Mouse (Mus musculus) naive thymus-derived CD4-positive, alpha-beta T cell, adult 2 months (primary cell): ENCODE results near the gene Plpp1.

Experiments
- DNase-seq: peaks from one replicate; pipeline ENCODE4 v3.0.0-alpha.2; 2011; ENCODE audit warnings: low read depth

The Plpp1 gene

GRCm38 (mm10) chr13:112860911-112861310 lies 60.3 kb downstream of the Plpp1 start:
- no peak for DNase-seq

- DNase-seq, result no peak
Observed at GRCm38 (mm10) chr13:112861825-112862306, 61.3 kb downstream of the Plpp1 start.

GRCm38 (mm10) chr13:112862342-112862741 lies 61.8 kb downstream of the Plpp1 start:
- no peak for DNase-seq

- no peak for DNase-seq
Observed at GRCm38 (mm10) chr13:112862978-112863677, 62.5 kb downstream of the Plpp1 start.

- no peak for DNase-seq
Observed at GRCm38 (mm10) chr13:112866782-112867181, 66.2 kb downstream of the Plpp1 start.

GRCm38 (mm10) chr13:112867381-112867780 lies 66.8 kb downstream of the Plpp1 start:
- no peak for DNase-seq

- no peak for DNase-seq
Observed at GRCm38 (mm10) chr13:112870039-112870690, 69.6 kb downstream of the Plpp1 start.

- no peak for DNase-seq
Observed at GRCm38 (mm10) chr13:112871500-112872266, 71.1 kb downstream of the Plpp1 start.

- no peak for DNase-seq
Observed at GRCm38 (mm10) chr13:112887234-112887633, 86.6 kb downstream of the Plpp1 start.

- no peak for DNase-seq
Observed at GRCm38 (mm10) chr13:112902176-112902575, 101.6 kb downstream of the Plpp1 start.

- peak; percentile 66 for DNase-seq
Observed at GRCm38 (mm10) chr13:112909663-112910062, 109.1 kb downstream of the Plpp1 start.

- no peak for DNase-seq
Observed at GRCm38 (mm10) chr13:112910434-112910833, 109.8 kb downstream of the Plpp1 start.
